Mouse (Mus musculus) liver, postnatal 0 days (tissue): ENCODE data around the gene Zkscan17. TPM values are rescaled to one million over a fixed set of nuclear protein-coding genes. Genes with fewer than 3 reads are reported as not detected.

ENCODE experiments used
- ATAC-seq: fragments of 200-750 bp; cut with Nextera tagmentation; 2 replicates; pipeline ENCODE4 v1.8.0; 2017; ENCODE audit warnings: mild to moderate bottlenecking, moderate library complexity
- DNase-seq: peaks from one replicate; pipeline ENCODE4 v3.0.0-alpha.2; 2016
- H3K27ac ChIP-seq: fragments of 300-500 bp; sonication (generic); 2 replicates; pipeline ENCODE4 v1.5.1; 2014; ENCODE audit warnings: antibody characterized with exemption, moderate library complexity, mild to moderate bottlenecking, low read depth
- H3K27me3 ChIP-seq: fragments of 300-500 bp; sonication (generic); 2 replicates; pipeline ENCODE4 v1.6.1; 2014; ENCODE audit warnings: low read length, control low read depth, mixed read lengths; ENCODE audit not compliant: insufficient read depth
- H3K36me3 ChIP-seq: fragments of 300-500 bp; sonication (generic); replicated peaks from 2 replicates; pipeline ENCODE4 v1.6.1; 2014; ENCODE audit warnings: mild to moderate bottlenecking, control low read depth, low read length, moderate library complexity, mixed read lengths; ENCODE audit not compliant: insufficient read depth
- H3K4me1 ChIP-seq: fragments of 300-500 bp; sonication (generic); 2 replicates; pipeline ENCODE4 v1.6.1; 2014; ENCODE audit warnings: antibody characterized with exemption, mild to moderate bottlenecking, control low read depth; ENCODE audit not compliant: insufficient read depth
- H3K4me2 ChIP-seq: fragments of 300-500 bp; sonication (generic); 2 replicates; pipeline ENCODE4 v1.6.1; 2014; ENCODE audit warnings: low read depth, mild to moderate bottlenecking, low read length, moderate library complexity, mixed read lengths
- H3K4me3 ChIP-seq: fragments of 300-500 bp; sonication (generic); 2 replicates; pipeline ENCODE4 v1.5.1; 2014; ENCODE audit warnings: low read depth, low read length
- H3K9ac ChIP-seq: fragments of 300-500 bp; sonication (generic); replicated peaks from 2 replicates; pipeline ENCODE4 v1.6.1; 2014; ENCODE audit warnings: mild to moderate bottlenecking, moderate library complexity
- H3K9me3 ChIP-seq: fragments of 300-500 bp; sonication (generic); 2 replicates; pipeline ENCODE4 v1.6.1; 2016; ENCODE audit warnings: mild to moderate bottlenecking, control low read depth, low read length, mixed read lengths
- CTCF ChIP-seq: sonication (generic); IDR thresholded peaks from 2 replicates; pipeline ENCODE4 v1.5.1; 2016; ENCODE audit warnings: antibody characterized with exemption, low read depth
- EP300 ChIP-seq: IDR thresholded peaks from 2 replicates; pipeline ENCODE4 v1.6.1; 2016; ENCODE audit warnings: antibody characterized with exemption, low read depth, mild to moderate bottlenecking
- WGBS: fragments of 180-500 bp; shearing (Covaris S2); extraction: QIAGEN DNeasy Blood & Tissue Kit; methylation state at CpG from one replicate; pipeline ENCODE4 v1.1.7; 2014; ENCODE audit not compliant: insufficient replicate concordance; 5-methylcytosine and 5-hydroxymethylcytosine counted together
- polyA plus RNA-seq: library from polyadenylated mRNA; unstranded; fragments of >200 nt; fragmentation: Nextera tagmentation; extraction: Ambion mirVana; gene quantifications from 2 replicates; pipeline ENCODE4 v1.2.1, GENCODE M21; 2015

Zkscan17 gene
- polyA plus RNA-seq, 1 experiment from 2014 or later: 5.4 TPM

- H3K4me3 ChIP-seq: no peak overlapping the region
- 64% methylated on average over 6 of the region's 6 CpGs for WGBS
- no peaks in the 10 kb centered on the region for H3K9me3 ChIP-seq
- peak overlapping the region; percentile 55; the same call in 1 of the 2 replicates for H3K27ac ChIP-seq
- no peak for DNase-seq
- no peak overlapping the region for H3K9ac ChIP-seq
- no peaks in the 10 kb centered on the region for H3K27me3 ChIP-seq
- no peak for ATAC-seq
- peaks cover 10% of the 10 kb centered on the region for H3K4me1 ChIP-seq
- no peaks in the 10 kb centered on the region for H3K36me3 ChIP-seq
- TF ChIP-seq EP300 (no peak), CTCF (no peak)
- H3K4me2 ChIP-seq: no peak overlapping the region
These were observed 12.2 kb downstream of the Zkscan17 start for GRCm38 (mm10) chr11:59514381-59514780.

- H3K4me2 ChIP-seq: no peak overlapping the region
- DNase-seq: no peak
- TF ChIP-seq CTCF: peak; percentile 38
- TF ChIP-seq EP300: no peak
- H3K9ac ChIP-seq: no peak overlapping the region
- ATAC-seq: no peak
- no peaks in the 10 kb centered on the region for H3K9me3 ChIP-seq
- H3K27me3 ChIP-seq: no peaks in the 10 kb centered on the region
- WGBS: 71% methylated on average over 3 of the region's 3 CpGs
- H3K36me3 ChIP-seq: no peaks in the 10 kb centered on the region
- H3K4me1 ChIP-seq: 0 out of 2 replicates have a peak, but pooled peaks cover 9% of the 10 kb centered on the region
- H3K27ac ChIP-seq: no peak overlapping the region
- H3K4me3 ChIP-seq: no peak overlapping the region
These were observed 13.0 kb downstream of the Zkscan17 start for GRCm38 (mm10) chr11:59513556-59513955.

GRCm38 (mm10) chr11:59512733-59513132, 13.8 kb downstream of the Zkscan17 start:
- TF ChIP-seq CTCF (no peak), EP300 (no peak)
- H3K4me3 ChIP-seq: no peak overlapping the region
- H3K9me3 ChIP-seq: no peaks in the 10 kb centered on the region
- H3K36me3 ChIP-seq: no peaks in the 10 kb centered on the region
- no peak overlapping the region for H3K9ac ChIP-seq
- WGBS: 78% methylated on average over 10 of the region's 10 CpGs
- H3K4me2 ChIP-seq: no peak overlapping the region
- H3K27ac ChIP-seq: peak overlapping the region; percentile 49; the same call in 1 of the 2 replicates
- peak; percentile 31 for DNase-seq
- ATAC-seq: peak; percentile 86
- H3K27me3 ChIP-seq: no peaks in the 10 kb centered on the region
- 0 out of 2 replicates have a peak, but pooled peaks cover 3% of the 10 kb centered on the region for H3K4me1 ChIP-seq

GRCm38 (mm10) chr11:59511558-59511957, 15.0 kb downstream of the Zkscan17 start:
- Histone ChIP-seq H3K36me3 (no peaks in the 10 kb centered on the region), H3K4me3 (no peak overlapping the region), H3K9ac (no peak overlapping the region), H3K27me3 (no peaks in the 10 kb centered on the region), H3K9me3 (no peaks in the 10 kb centered on the region), H3K4me1 (peaks cover 7% of the 10 kb centered on the region), H3K27ac (no peak overlapping the region), H3K4me2 (no peak overlapping the region)
- TF ChIP-seq CTCF: no peak
- no peak for TF ChIP-seq EP300
- ATAC-seq: no peak
- no peak for DNase-seq
- WGBS: 71% methylated on average over 1 of the region's 1 CpGs

GRCm38 (mm10) chr11:59506713-59507074, 19.9 kb downstream of the Zkscan17 start:
- DNase-seq: no peak
- H3K27ac ChIP-seq: peak overlapping the region; percentile 90
- H3K4me3 ChIP-seq: peak overlapping the region; percentile 77
- H3K4me2 ChIP-seq: peak overlapping the region; percentile 89
- H3K27me3 ChIP-seq: no peaks in the 10 kb centered on the region
- WGBS: 7% methylated on average over 14 of the region's 14 CpGs
- TF ChIP-seq EP300 (no peak), CTCF (no peak)
- H3K4me1 ChIP-seq: peaks cover 16% of the 10 kb centered on the region
- no peaks in the 10 kb centered on the region for H3K9me3 ChIP-seq
- H3K36me3 ChIP-seq: peaks cover 21% of the 10 kb centered on the region
- peak overlapping the region; percentile 90 for H3K9ac ChIP-seq
- peak; percentile 25; the same call in 1 of the 2 replicates for ATAC-seq

GRCm38 (mm10) chr11:59505839-59506712, 20.5 kb downstream of the Zkscan17 start:
- Histone ChIP-seq H3K36me3 (peaks cover 28% of the 10 kb centered on the region), H3K4me1 (peaks cover 16% of the 10 kb centered on the region), H3K9ac (peak overlapping the region; percentile 90), H3K9me3 (no peaks in the 10 kb centered on the region), H3K4me3 (peak overlapping the region; percentile 77), H3K27ac (peak overlapping the region; percentile 90), H3K4me2 (peak overlapping the region; percentile 89), H3K27me3 (no peaks in the 10 kb centered on the region)
- TF ChIP-seq EP300: no peak
- no peak for TF ChIP-seq CTCF
- DNase-seq (peak; percentile 88), ATAC-seq (peak; percentile 93)
- WGBS: under 1% methylated on average over 60 of the region's 71 CpGs
